Mouse (Mus musculus): ENCODE results near the gene Msrb3. TPM values are rescaled to one million over a fixed set of nuclear protein-coding genes. Genes with fewer than 3 reads are reported as not detected.

Msrb3 gene
- polyA plus RNA-seq, 1 experiment from 2014 or later: 2.3 TPM

GRCm38 (mm10) chr10:120894978-120895898, 3.7 kb downstream of the Msrb3 start:
- Histone ChIP-seq H3K4me3 (no peak overlapping the region), H3K9me3 (no peaks in the 10 kb centered on the region), H3K9ac (no peak overlapping the region), H3K27me3 (peaks cover 28% of the 10 kb centered on the region), H3K4me2 (no peak overlapping the region), H3K27ac (no peak overlapping the region), H3K4me1 (replicated peaks) (peaks cover 14% of the 10 kb centered on the region), H3K36me3 (no peaks in the 10 kb centered on the region)
- 82% methylated on average over 15 of the region's 15 CpGs for WGBS
- ATAC-seq (ENCODE audit: low FRiP score): no peak

GRCm38 (mm10) chr10:120893938-120894337, 5.0 kb downstream of the Msrb3 start:
- whole genome bisulfite sequencing: 87% methylated on average over 4 of the region's 4 CpGs
- no peak overlapping the region for H3K4me3 ChIP-seq
- no peak for ATAC-seq (ENCODE audit: low FRiP score)

GRCm38 (mm10) chr10:120891131-120891530, 7.8 kb downstream of the Msrb3 start:
- H3K27ac ChIP-seq: no peak overlapping the region
- 0 out of 2 replicates have a peak, but pooled peaks cover 6% of the 10 kb centered on the region for H3K9me3 ChIP-seq
- 98% methylated on average over 4 of the region's 4 CpGs for WGBS
- no peak overlapping the region for H3K4me2 ChIP-seq
- no peaks in the 10 kb centered on the region for H3K4me1 ChIP-seq (replicated peaks)
- no peak overlapping the region for H3K9ac ChIP-seq
- H3K4me3 ChIP-seq: no peak overlapping the region
- H3K27me3 ChIP-seq: peaks cover 13% of the 10 kb centered on the region; the same call in 1 of the 2 replicates
- no peaks in the 10 kb centered on the region for H3K36me3 ChIP-seq
- ATAC-seq (ENCODE audit: low FRiP score): no peak

More at GRCm38 (mm10) chr10:120893938-120894337, 5.0 kb downstream of the Msrb3 start:
- no peaks in the 10 kb centered on the region for H3K36me3 ChIP-seq
- H3K27ac ChIP-seq: no peak overlapping the region
- H3K27me3 ChIP-seq: peaks cover 25% of the 10 kb centered on the region
- peaks cover 5% of the 10 kb centered on the region for H3K4me1 ChIP-seq (replicated peaks)
- no peak overlapping the region for H3K4me2 ChIP-seq
- H3K9me3 ChIP-seq: no peaks in the 10 kb centered on the region
- H3K9ac ChIP-seq: no peak overlapping the region

- Histone ChIP-seq H3K9me3 (0 out of 2 replicates have a peak, but pooled peaks cover 6% of the 10 kb centered on the region), H3K9ac (no peak overlapping the region), H3K27ac (no peak overlapping the region), H3K4me3 (no peak overlapping the region), H3K27me3 (peaks cover 8% of the 10 kb centered on the region; the same call in 1 of the 2 replicates), H3K4me1 (replicated peaks) (no peaks in the 10 kb centered on the region), H3K36me3 (no peaks in the 10 kb centered on the region), H3K4me2 (no peak overlapping the region)
- 100% methylated on average over 1 of the region's 1 CpGs for WGBS
- ATAC-seq (ENCODE audit: low FRiP score): no peak
Observed at GRCm38 (mm10) chr10:120890592-120890991, 8.3 kb downstream of the Msrb3 start.

GRCm38 (mm10) chr10:120888531-120888930, 10.4 kb downstream of the Msrb3 start:
- no peak overlapping the region for H3K4me2 ChIP-seq
- H3K4me3 ChIP-seq: no peak overlapping the region
- no peak overlapping the region for H3K27ac ChIP-seq
- H3K27me3 ChIP-seq: no peaks in the 10 kb centered on the region
- no peak for ATAC-seq (ENCODE audit: low FRiP score)
- WGBS: 96% methylated on average over 8 of the region's 8 CpGs
- peaks cover 3% of the 10 kb centered on the region; the same call in 1 of the 2 replicates for H3K4me1 ChIP-seq (replicated peaks)
- no peak overlapping the region for H3K9ac ChIP-seq
- no peaks in the 10 kb centered on the region for H3K36me3 ChIP-seq
- H3K9me3 ChIP-seq: 0 out of 2 replicates have a peak, but pooled peaks cover 6% of the 10 kb centered on the region

- Histone ChIP-seq H3K4me1 (replicated peaks) (peaks cover 21% of the 10 kb centered on the region), H3K27me3 (no peaks in the 10 kb centered on the region), H3K9ac (no peak overlapping the region), H3K4me2 (no peak overlapping the region), H3K36me3 (no peaks in the 10 kb centered on the region), H3K27ac (no peak overlapping the region), H3K4me3 (no peak overlapping the region), H3K9me3 (0 out of 2 replicates have a peak, but pooled peaks cover 6% of the 10 kb centered on the region)
- no peak for ATAC-seq (ENCODE audit: low FRiP score)
- WGBS: 95% methylated on average over 14 of the region's 14 CpGs
Observed at GRCm38 (mm10) chr10:120884220-120884619, 14.7 kb downstream of the Msrb3 start.

GRCm38 (mm10) chr10:120883732-120884131, 15.2 kb downstream of the Msrb3 start:
- no peak for ATAC-seq (ENCODE audit: low FRiP score)
- Histone ChIP-seq H3K9ac (no peak overlapping the region), H3K36me3 (no peaks in the 10 kb centered on the region), H3K9me3 (0 out of 2 replicates have a peak, but pooled peaks cover 6% of the 10 kb centered on the region), H3K4me1 (replicated peaks) (peaks cover 21% of the 10 kb centered on the region), H3K4me3 (no peak overlapping the region), H3K27ac (no peak overlapping the region), H3K27me3 (no peaks in the 10 kb centered on the region), H3K4me2 (peak overlapping the region; percentile 81)
- WGBS: 62% methylated on average over 4 of the region's 4 CpGs

- WGBS: 1% methylated on average over 7 of the region's 7 CpGs
- peaks cover 21% of the 10 kb centered on the region for H3K4me1 ChIP-seq (replicated peaks)
- H3K36me3 ChIP-seq: no peaks in the 10 kb centered on the region
- H3K9ac ChIP-seq: peak overlapping the region; percentile 67
- ATAC-seq (ENCODE audit: low FRiP score): peak; percentile 49; the same call in 1 of the 2 replicates
- peak overlapping the region; percentile 66 for H3K27ac ChIP-seq
- 0 out of 2 replicates have a peak, but pooled peaks cover 1% of the 10 kb centered on the region for H3K9me3 ChIP-seq
- H3K27me3 ChIP-seq: no peaks in the 10 kb centered on the region
- peak overlapping the region; percentile 81 for H3K4me2 ChIP-seq
- H3K4me3 ChIP-seq: peak overlapping the region; percentile 43
Observed at GRCm38 (mm10) chr10:120883069-120883415, 15.9 kb downstream of the Msrb3 start.

GRCm38 (mm10) chr10:120882347-120883068, 16.4 kb downstream of the Msrb3 start:
- Histone ChIP-seq H3K4me1 (replicated peaks) (peaks cover 21% of the 10 kb centered on the region), H3K9ac (peak overlapping the region; percentile 67), H3K4me3 (peak overlapping the region; percentile 43), H3K36me3 (no peaks in the 10 kb centered on the region), H3K4me2 (peak overlapping the region; percentile 81), H3K27ac (peak overlapping the region; percentile 66), H3K9me3 (no peaks in the 10 kb centered on the region), H3K27me3 (no peaks in the 10 kb centered on the region)
- peak; percentile 95 for ATAC-seq (ENCODE audit: low FRiP score)
- 12% methylated on average over 17 of the region's 17 CpGs for WGBS

- Histone ChIP-seq H3K9ac (no peak overlapping the region), H3K4me2 (no peak overlapping the region), H3K4me1 (replicated peaks) (peaks cover 5% of the 10 kb centered on the region; the same call in 1 of the 2 replicates), H3K27ac (no peak overlapping the region), H3K36me3 (no peaks in the 10 kb centered on the region), H3K27me3 (no peaks in the 10 kb centered on the region), H3K9me3 (no peaks in the 10 kb centered on the region), H3K4me3 (no peak overlapping the region)
- WGBS: 78% methylated on average over 20 of the region's 20 CpGs
- ATAC-seq (ENCODE audit: low FRiP score): no peak
Observed at GRCm38 (mm10) chr10:120876549-120877270, 22.2 kb downstream of the Msrb3 start.

- ATAC-seq (ENCODE audit: low FRiP score): peak; percentile 69
- Histone ChIP-seq H3K27ac (no peak overlapping the region), H3K4me3 (0 out of 2 replicates have a peak overlapping the region, but pooled peaks have one; percentile 4), H3K4me1 (replicated peaks) (peaks cover 3% of the 10 kb centered on the region; the same call in 1 of the 2 replicates), H3K4me2 (peak overlapping the region; percentile 33), H3K9me3 (no peaks in the 10 kb centered on the region), H3K36me3 (no peaks in the 10 kb centered on the region), H3K9ac (no peak overlapping the region; the same call in 1 of the 2 replicates), H3K27me3 (no peaks in the 10 kb centered on the region)
- WGBS: 20% methylated on average over 26 of the region's 26 CpGs
Observed at GRCm38 (mm10) chr10:120875672-120876463, 23.0 kb downstream of the Msrb3 start.

Data from hindbrain, embryonic 13.5 days (tissue).